Mouse (Mus musculus) neural tube, embryonic 13.5 days (tissue): Measurements from ENCODE around the gene Sar1b. TPM values are rescaled to one million over a fixed set of nuclear protein-coding genes. Genes with fewer than 3 reads are reported as not detected.
"Not testable (repeated sequence)": the region's sequence is repeated elsewhere in the genome, so short reads cannot be mapped to it uniquely, and the experiment has no call there.

Experiments used
- ATAC-seq: fragments of 200-750 bp; cut with Nextera tagmentation; 2 replicates; pipeline ENCODE4 v1.8.0; 2017; ENCODE audit warnings: low read depth, mild to moderate bottlenecking, moderate TSS enrichment, moderate library complexity
- H3K27ac ChIP-seq: fragments of 300-500 bp; sonication (generic); replicated peaks from 2 replicates; pipeline ENCODE4 v1.5.1; 2015; ENCODE audit warnings: moderate library complexity, mild to moderate bottlenecking, inconsistent platforms
- H3K27me3 ChIP-seq: fragments of 300-500 bp; sonication (generic); 2 replicates; pipeline ENCODE4 v1.6.1; 2015; ENCODE audit warnings: mild to moderate bottlenecking, inconsistent platforms
- H3K36me3 ChIP-seq: fragments of 300-500 bp; sonication (generic); 2 replicates; pipeline ENCODE4 v1.6.1; 2015; ENCODE audit warnings: mild to moderate bottlenecking, inconsistent platforms
- H3K4me1 ChIP-seq: fragments of 300-500 bp; sonication (generic); replicated peaks from 2 replicates; pipeline ENCODE4 v1.6.1; 2015; ENCODE audit warnings: inconsistent platforms
- H3K4me2 ChIP-seq: fragments of 300-500 bp; sonication (generic); 2 replicates; pipeline ENCODE4 v1.6.1; 2015; ENCODE audit warnings: inconsistent platforms, mild to moderate bottlenecking, moderate library complexity
- H3K4me3 ChIP-seq: fragments of 300-500 bp; sonication (generic); 2 replicates; pipeline ENCODE4 v1.5.1; 2015; ENCODE audit warnings: mild to moderate bottlenecking, inconsistent platforms
- H3K9ac ChIP-seq: fragments of 300-500 bp; sonication (generic); 2 replicates; pipeline ENCODE4 v1.6.1; 2015; ENCODE audit warnings: moderate library complexity, mild to moderate bottlenecking, inconsistent platforms
- H3K9me3 ChIP-seq: fragments of 300-500 bp; sonication (generic); 2 replicates; pipeline ENCODE4 v1.6.1; 2016; ENCODE audit warnings: inconsistent platforms
- WGBS: fragments of 180-500 bp; shearing (Covaris S2); methylation state at CpG from one replicate; pipeline ENCODE4 v1.1.7; 2015; 5-methylcytosine and 5-hydroxymethylcytosine counted together
- polyA plus RNA-seq: library from polyadenylated mRNA; unstranded; fragments of >200 nt; fragmentation: Nextera tagmentation; extraction: Ambion mirVana; gene quantifications from 2 replicates; pipeline ENCODE4 v1.2.1, GENCODE M21; 2015

The Sar1b gene
- polyA plus RNA-seq = 200 and 212 TPM in 2 replicates

DNA sequence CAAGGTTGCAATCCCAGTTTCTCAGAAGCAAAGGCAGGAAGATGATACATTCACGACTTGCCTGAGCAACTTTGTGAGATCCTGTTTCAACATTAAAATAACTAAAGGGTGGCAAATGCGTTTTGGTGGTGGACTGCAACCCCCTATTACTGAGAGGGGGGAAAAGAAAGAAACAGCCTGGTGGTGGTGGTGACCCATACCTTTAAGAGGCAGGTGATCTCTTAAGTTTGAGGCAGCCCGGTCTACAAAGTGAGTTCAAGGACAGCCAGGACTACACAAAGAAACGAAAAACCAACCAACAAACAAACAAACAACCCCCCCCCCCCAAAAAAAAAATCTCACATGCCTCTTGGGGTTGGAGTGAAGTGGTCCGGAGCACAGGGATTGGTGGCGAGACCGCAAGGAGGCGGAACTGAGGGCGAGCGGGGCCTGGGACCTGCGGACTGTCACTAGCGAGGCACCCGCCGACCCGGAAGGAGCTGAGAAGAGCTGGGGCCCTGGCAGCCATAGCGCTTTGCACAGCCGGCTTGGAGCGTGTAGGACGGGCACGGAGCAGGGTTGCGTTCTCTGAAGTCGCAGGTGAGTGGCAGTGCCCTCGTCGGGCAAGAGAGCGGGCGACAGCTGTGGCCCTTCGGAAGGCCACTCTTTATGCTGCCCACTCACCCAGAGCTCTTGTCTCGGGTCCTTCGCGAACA, at the start of gene Sar1b, which contains the start of gene Sec24a:
Gene Sar1b (plus strand): TSS at position 475 of the 695 bp plus-strand sequence.
Gene Sec24a (minus strand): TSS at position 422 of the 695 bp plus-strand sequence.
- H3K4me1 ChIP-seq = peaks cover 28% of the 10 kb centered on the region
- peak; percentile 97 for ATAC-seq
- no peaks in the 10 kb centered on the region for H3K9me3 ChIP-seq
- peak within 1 kb of the TSS; percentile 89 for H3K9ac ChIP-seq
- no peaks in the 10 kb centered on the region for H3K36me3 ChIP-seq
- 2% methylated on average over 30 of the region's 30 CpGs for WGBS
- H3K4me3 ChIP-seq = peak within 1 kb of the TSS; percentile 89
- H3K4me2 ChIP-seq = peak within 1 kb of the TSS; percentile 85
- peaks cover 9% of the 10 kb centered on the region; the same call in 1 of the 2 replicates for H3K27me3 ChIP-seq
- 0 out of 2 replicates have a peak within 1 kb of the TSS, but pooled peaks have one; percentile 34 for H3K27ac ChIP-seq

DNA sequence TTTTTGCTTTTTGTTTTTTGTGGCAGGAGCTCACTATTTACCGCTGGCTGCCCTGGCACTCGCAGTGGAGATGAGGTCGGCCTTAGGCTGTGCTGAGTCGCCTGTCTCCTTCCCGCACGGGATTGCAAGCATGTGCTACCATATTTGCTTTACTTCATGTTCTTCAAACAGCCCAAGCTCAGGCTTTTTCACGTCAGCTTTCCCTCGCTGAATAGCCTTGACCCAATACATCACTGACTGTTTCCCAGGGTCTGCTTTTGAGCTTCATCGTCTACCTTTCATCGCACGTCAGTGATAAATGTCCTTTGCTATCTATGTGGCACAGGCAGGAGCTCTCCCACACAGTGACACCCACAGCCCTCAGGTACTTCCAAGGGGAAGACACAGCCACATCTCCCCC, 42.4 kb upstream of the Sar1b start:
- Histone ChIP-seq H3K27me3 (no peaks in the 10 kb centered on the region), H3K4me3 (no peak overlapping the region), H3K27ac (no peak overlapping the region), H3K4me2 (no peak overlapping the region), H3K9me3 (no peaks in the 10 kb centered on the region), H3K9ac (no peak overlapping the region), H3K4me1 (no peaks in the 10 kb centered on the region), H3K36me3 (peaks cover 86% of the 10 kb centered on the region)
- no peak for ATAC-seq
- WGBS = 90% methylated on average over 11 of the region's 11 CpGs

- Histone ChIP-seq H3K9me3 (no peaks in the 10 kb centered on the region), H3K4me2 (no peak overlapping the region), H3K4me3 (no peak overlapping the region), H3K36me3 (peaks cover 62% of the 10 kb centered on the region), H3K27me3 (no peaks in the 10 kb centered on the region), H3K4me1 (no peaks in the 10 kb centered on the region), H3K27ac (no peak overlapping the region), H3K9ac (no peak overlapping the region)
- 85% methylated on average over 1 of the region's 1 CpGs for WGBS
- no peak for ATAC-seq
These were observed 30.6 kb upstream of the Sar1b start for GRCm38 (mm10) chr11:51732883-51733282.

DNA sequence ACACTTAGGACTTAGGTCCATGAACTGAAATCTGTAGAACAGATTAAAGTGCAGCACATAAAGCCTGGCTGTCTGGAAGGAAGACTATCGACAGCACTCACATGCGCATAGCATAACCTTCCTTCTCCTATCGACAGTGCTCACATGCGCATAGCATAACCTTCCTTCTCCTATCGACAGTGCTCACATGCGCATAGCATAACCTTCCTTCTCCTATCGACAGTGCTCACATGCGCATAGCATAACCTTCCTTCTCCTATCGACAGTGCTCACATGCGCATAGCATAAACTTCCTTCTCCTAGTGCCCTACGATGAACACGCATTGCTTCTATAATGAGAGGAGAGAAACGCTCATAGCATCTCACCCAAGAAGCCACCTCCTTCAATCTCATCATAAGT, 29.3 kb upstream of the Sar1b start:
- H3K27ac ChIP-seq, H3K9ac ChIP-seq, H3K4me1 ChIP-seq, H3K9me3 ChIP-seq, H3K27me3 ChIP-seq, H3K4me3 ChIP-seq, ATAC-seq, H3K4me2 ChIP-seq: not testable (repeated sequence)
- H3K36me3 ChIP-seq = peaks cover 60% of the 10 kb centered on the region
- WGBS = 96% methylated on average over 13 of the region's 13 CpGs

DNA sequence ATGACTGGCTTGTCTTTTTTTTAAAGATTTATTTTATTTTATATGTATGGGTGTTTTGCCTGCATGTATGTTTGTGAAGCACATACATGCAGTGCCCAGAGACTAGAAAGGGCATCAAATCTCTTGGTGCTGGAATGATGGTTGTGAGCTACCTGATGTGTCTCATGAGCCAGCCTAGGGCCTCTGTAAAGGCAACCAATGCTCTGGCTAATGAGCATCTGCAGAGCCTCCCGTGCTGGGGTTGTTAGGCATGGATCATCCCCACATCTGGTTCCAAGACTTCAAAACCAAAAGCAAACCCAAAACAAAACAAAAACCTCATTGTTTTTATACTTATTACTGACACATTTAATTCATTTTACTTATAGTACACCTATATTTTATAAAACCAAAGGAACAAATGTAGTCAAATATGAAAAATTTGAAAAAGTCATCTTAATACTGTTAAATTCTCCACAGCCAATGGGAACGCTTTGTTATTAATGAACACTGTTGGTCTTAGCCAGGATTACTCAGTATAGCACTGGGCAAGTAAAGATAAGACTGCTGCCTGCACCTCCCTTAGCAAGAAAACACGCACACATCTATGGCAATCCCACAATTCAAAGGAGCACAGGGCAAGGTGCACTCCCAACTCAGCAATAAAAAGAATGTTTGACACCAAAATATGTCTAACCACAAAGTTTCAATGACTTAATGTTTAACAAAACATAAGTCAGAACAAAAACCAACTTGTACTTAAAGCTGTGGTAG, 24.7 kb upstream of the Sar1b start:
- Histone ChIP-seq H3K9ac (no peak overlapping the region), H3K4me2 (no peak overlapping the region), H3K9me3 (no peaks in the 10 kb centered on the region), H3K36me3 (peaks cover 57% of the 10 kb centered on the region), H3K27ac (no peak overlapping the region), H3K27me3 (no peaks in the 10 kb centered on the region), H3K4me1 (no peaks in the 10 kb centered on the region), H3K4me3 (no peak overlapping the region)
- ATAC-seq = no peak
- 85% methylated on average over 3 of the region's 3 CpGs for WGBS

DNA sequence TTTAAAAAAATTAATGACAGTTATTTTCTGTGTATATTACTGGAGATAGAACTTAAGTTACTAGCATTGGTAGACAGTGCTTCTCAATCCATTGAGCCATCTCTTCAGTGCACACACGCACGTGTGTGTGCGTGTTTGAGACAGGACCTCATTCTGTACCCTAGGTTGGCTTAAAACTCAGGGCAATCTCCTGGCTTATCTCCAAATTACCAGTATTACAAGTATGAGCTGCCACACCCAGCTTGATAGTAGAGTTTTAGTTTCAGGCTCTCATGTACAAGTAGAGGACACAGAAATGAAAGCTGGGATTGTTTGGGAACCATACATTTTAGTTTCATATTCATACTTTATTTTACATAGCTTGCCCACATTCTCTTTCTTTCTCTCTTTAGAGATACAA, 22.8 kb upstream of the Sar1b start:
- H3K9ac ChIP-seq = no peak overlapping the region
- H3K9me3 ChIP-seq = no peaks in the 10 kb centered on the region
- 95% methylated on average over 3 of the region's 3 CpGs for WGBS
- no peak overlapping the region for H3K4me3 ChIP-seq
- no peak overlapping the region for H3K27ac ChIP-seq
- H3K27me3 ChIP-seq = no peaks in the 10 kb centered on the region
- H3K36me3 ChIP-seq = peaks cover 49% of the 10 kb centered on the region
- ATAC-seq = no peak
- no peaks in the 10 kb centered on the region for H3K4me1 ChIP-seq
- no peak overlapping the region for H3K4me2 ChIP-seq

DNA sequence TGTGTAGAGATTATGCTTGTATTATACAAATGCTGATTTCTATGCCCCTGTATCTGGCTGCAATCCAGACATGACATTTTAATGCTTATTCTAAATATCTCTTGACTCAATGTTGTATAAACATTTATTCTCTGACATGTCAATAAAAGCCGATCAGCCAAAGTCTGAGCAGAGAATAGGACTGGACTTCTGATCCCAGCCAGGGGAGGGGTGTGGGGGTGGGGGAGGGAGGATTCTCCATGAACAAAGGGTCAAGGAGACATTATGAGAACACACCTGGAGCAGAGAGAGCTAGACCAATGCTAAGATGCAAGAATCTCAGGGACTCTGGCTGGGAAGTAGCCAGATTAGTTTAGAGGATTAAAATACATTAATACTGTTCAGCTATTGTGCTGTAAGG, 17.4 kb upstream of the Sar1b start:
- Histone ChIP-seq H3K9ac (no peak overlapping the region), H3K36me3 (peaks cover 34% of the 10 kb centered on the region), H3K4me3 (no peak overlapping the region), H3K27ac (no peak overlapping the region), H3K9me3 (no peaks in the 10 kb centered on the region), H3K4me2 (no peak overlapping the region), H3K27me3 (no peaks in the 10 kb centered on the region), H3K4me1 (no peaks in the 10 kb centered on the region)
- no peak for ATAC-seq
- WGBS = 98% methylated on average over 1 of the region's 1 CpGs

- not testable (repeated sequence) for H3K36me3 ChIP-seq, H3K9ac ChIP-seq, H3K9me3 ChIP-seq, H3K4me3 ChIP-seq, ATAC-seq, H3K27me3 ChIP-seq, H3K27ac ChIP-seq, H3K4me2 ChIP-seq
- peaks cover 25% of the 10 kb centered on the region for H3K4me1 ChIP-seq
- WGBS = 72% methylated on average over 6 of the region's 6 CpGs
These were observed 11.8 kb upstream of the Sar1b start for GRCm38 (mm10) chr11:51751623-51752225.

DNA sequence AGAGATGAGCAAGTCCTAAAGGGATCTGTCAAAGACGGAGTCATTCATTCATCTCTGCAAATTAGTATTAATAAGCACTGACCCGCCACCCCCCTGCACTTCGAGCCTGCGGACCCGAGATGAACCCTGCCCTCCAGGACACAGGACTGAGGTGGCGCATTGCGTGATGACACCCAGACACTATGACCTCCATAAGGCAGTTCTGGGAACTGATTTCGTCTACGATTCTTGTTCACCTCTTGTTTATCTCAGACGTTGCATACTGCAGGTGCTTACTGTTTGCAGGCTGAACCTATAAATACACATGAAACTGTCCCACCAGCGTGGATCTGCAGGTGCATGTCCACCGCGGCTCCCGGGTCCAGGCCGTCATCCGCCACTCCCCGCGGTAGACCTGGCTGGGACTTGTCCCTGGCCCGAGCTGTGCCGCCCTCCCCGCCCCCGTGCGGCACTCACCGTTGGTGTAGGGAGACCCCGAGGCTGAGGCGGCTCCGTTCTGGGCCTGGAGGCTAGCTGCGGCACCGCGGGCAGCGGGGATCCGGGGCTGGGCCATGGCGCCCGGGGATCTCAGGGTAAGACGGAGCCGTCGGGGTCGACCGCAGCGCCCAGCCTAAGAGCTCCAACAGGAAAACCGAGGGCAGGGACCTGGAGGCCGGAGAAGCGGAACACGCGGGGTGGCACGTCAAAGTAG, 7.7 kb upstream of the Sar1b start:
- Histone ChIP-seq H3K27ac (peak overlapping the region; percentile 76), H3K4me1 (peaks cover 30% of the 10 kb centered on the region), H3K9ac (peak overlapping the region; percentile 89), H3K4me2 (peak overlapping the region; percentile 91), H3K9me3 (no peaks in the 10 kb centered on the region), H3K27me3 (peaks cover 4% of the 10 kb centered on the region; the same call in 1 of the 2 replicates), H3K4me3 (peak overlapping the region; percentile 95), H3K36me3 (no peaks in the 10 kb centered on the region)
- peak; percentile 80 for ATAC-seq
- WGBS = under 1% methylated on average over 46 of the region's 46 CpGs

- peak; percentile 98 for ATAC-seq
- H3K27ac ChIP-seq = peak overlapping the region; percentile 76
- under 1% methylated on average over 38 of the region's 41 CpGs for WGBS
- H3K27me3 ChIP-seq = peaks cover 4% of the 10 kb centered on the region; the same call in 1 of the 2 replicates
- H3K9ac ChIP-seq = peak overlapping the region; percentile 89
- no peaks in the 10 kb centered on the region for H3K9me3 ChIP-seq
- H3K4me1 ChIP-seq = peaks cover 30% of the 10 kb centered on the region
- H3K4me3 ChIP-seq = peak overlapping the region; percentile 95
- peak overlapping the region; percentile 91 for H3K4me2 ChIP-seq
- H3K36me3 ChIP-seq = no peaks in the 10 kb centered on the region
These were observed 7.1 kb upstream of the Sar1b start for GRCm38 (mm10) chr11:51756352-51756771.

DNA sequence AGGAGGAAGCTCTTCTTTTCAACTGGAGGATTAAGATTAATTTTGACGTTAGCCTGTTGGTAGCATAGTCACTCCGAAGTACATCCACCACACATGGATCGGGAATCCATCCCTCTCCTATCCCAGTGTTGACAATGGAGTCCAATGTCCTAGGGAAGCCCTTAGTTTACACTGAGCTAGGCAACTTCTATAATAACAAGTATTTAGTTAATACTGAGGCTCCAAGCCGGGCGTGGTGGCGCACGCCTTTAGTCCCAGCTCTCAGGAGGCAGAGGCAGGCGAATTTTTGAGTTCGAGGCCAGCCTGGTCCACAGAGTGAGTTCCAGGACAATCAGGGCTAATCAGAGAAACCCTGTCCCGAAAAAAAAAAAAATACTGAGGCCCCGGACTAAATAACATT, 6.5 kb upstream of the Sar1b start:
- no peaks in the 10 kb centered on the region for H3K9me3 ChIP-seq
- peak overlapping the region; percentile 91 for H3K4me2 ChIP-seq
- peaks cover 30% of the 10 kb centered on the region for H3K4me1 ChIP-seq
- no peaks in the 10 kb centered on the region for H3K36me3 ChIP-seq
- ATAC-seq = no peak
- 76% methylated on average over 11 of the region's 11 CpGs for WGBS
- peak overlapping the region; percentile 89 for H3K9ac ChIP-seq
- peak overlapping the region; percentile 76 for H3K27ac ChIP-seq
- H3K4me3 ChIP-seq = peak overlapping the region; percentile 95
- peaks cover 9% of the 10 kb centered on the region; the same call in 1 of the 2 replicates for H3K27me3 ChIP-seq
